Mouse (Mus musculus) layer of hippocampus, adult 9-10 months (tissue): ENCODE results near the gene Pdzd7.

ENCODE experiments used
- DNase-seq: peaks from one replicate; pipeline ENCODE4 v3.0.0; 2022; ENCODE audit warnings: low spot score

The Pdzd7 gene

DNA sequence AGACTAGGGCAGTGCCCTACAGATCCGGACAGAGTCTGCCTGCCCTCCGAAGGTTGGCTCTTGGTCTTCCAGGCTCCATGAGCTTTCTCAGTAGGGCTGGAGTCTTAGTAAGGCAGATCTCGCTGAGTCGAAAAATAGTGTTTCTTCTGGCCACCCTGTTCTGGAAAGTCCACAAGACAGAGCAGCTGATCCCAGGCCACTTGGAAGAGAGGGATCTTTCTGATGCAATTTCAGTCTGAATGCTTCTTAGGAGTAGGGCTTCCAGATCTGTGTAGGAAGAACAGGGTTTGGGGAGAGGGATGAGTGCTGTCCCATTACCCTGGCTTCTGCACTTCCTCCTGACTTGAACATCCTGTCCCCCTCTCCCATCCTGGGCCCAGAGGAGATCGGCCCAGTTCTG, at the start of gene Pdzd7:
TSS of gene Pdzd7 (minus strand) at position 67 of the 400 bp plus-strand sequence.
- no peak for DNase-seq

DNA sequence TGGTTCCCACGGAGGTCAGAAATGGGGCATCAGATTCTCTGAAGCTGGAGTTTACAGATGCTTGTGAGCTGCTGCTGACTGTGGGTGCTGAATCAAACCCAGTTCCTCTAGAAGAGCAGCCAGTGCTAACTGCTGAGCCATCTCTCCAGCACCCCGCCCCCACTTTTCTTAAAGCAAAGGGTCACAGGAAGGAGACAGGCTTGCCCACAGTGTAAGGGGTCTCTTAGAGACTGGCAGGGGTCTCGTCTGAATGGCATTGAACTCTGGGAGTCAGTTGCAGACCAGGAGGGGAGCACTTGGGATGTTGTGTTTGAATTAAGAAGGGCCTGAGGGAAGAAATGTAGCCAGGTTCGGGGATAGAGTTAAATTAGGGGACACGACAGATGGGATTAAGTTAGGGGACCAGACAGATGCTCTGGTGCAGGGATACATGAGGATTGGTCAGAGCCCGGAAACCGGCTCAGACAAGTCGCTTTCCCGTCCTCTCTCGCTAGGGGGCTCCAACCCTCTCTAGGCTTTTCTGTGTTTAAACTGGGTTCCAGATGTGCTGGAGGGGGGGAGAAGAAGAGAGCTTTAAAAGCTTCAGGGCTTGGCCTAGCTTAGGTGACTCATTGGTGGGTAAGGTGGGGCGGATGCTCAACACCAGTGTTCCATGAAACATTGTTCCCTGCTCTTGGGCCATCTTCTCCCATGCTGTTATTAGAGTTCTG, 36.5 kb upstream of the Pdzd7 start:
- DNase-seq, result no peak

DNA sequence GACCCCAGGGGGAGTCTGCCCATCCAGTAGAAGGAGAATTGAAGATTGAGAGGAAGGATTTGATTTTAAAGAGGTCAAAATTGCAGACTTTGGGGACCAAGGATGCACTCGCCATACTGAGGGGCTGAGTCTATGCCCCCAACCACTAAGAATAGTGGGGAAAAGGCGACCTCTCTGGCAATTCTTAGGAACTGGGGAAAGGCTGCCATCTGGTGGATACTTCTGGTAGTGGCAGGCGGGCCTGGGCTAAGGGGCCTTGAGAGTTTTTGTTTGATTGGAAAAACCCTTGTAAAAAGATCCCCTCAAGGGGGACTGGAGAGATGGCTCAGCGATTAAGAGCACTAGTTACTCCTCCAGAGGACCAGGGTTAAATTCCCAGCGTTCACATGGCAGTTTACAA, 35.8 kb upstream of the Pdzd7 start:
- DNase-seq, result no peak

DNA sequence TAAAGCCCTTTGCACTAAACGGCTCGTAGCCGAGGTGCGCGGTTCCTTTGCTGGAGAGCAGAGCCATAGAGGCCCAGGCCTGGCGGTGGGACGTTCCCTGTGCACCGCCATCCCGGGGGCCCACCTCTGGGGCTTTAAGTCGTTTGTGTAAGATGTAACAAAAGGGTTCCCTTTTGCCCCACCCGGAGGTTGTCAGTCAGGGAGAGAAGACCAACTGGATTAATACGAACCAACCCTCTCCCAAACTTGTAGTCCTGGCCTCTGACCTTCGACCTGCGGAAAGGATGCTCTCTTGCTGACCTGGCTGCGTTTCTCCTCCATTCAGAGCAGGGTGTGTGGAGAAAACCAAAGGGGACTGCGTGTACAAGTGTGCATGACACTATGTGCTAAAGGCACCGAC, 35.2 kb upstream of the Pdzd7 start:
- no peak for DNase-seq

DNA sequence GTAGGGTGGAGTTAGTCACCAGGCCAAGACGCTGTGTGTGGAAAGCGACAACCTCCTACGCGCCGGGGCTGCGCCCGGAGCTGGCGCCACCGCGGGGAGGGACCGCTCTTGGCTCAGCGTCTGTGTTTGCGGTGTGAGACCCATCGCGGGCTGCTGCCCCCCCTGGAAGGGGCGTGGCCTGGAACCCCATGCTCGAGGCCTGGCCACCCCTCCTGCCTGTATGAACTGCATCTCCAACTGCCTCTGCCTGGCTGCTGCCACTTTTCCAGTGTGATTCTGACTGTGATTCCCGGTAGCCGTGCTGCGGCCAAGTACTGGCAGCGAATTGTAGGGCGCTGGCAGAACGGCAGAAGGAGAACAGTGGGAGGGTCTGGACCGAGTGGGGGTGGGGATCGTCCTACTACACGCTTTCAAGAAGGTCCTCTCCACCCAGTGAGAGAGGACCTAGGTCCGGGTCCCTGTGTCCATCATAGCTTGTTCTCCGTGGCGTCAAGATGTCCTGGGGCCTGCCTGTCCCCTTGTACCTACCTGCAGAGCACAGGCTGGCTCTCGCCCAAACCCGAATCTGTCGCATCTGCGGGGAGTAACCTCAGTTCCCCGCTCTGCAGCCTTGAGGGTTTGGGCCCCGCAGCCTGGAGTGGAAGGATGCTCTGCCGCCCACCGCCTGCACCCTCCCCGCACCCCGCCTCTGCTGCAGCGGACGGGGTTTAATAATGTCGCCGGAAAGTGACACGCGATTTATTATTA, 34.4 kb upstream of the Pdzd7 start:
- no peak for DNase-seq

DNA sequence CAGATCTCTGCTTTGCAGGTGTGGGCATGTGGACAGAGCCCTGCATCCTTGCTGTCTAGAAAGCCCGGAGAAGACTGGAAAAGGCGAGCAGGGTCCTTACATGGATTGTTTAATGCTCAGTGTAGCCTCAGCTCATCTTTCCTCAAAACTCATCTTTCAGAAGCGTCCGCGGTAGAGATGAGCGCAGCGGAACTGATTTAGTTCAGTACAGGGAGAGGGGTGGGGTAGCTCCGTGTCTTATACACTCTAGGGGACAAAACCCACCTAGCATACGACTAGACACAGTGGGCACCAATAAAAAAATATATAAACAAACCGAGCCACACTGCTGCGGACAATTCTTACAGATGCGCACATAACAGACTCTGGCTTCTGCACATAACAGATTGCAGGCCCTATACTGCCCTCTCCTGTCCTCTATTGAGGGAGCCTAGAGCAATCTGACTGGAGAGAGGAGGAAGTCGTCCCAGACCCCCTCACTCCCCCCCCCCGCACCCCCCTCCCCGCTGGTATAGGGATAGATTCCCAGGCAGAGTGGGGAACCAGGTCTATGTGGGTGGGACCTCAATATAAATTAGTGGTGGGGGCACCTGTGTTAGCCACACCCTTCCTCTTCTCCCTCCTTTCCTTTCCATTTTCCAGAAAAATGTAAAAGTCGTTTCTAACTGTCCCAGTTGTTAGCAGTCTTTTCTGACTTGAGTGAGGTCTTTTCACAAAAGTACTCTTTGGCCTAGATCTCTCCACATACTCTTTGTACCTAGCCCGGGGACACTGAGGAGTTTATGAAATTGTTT, 33.7 kb upstream of the Pdzd7 start:
- no peak for DNase-seq

DNA sequence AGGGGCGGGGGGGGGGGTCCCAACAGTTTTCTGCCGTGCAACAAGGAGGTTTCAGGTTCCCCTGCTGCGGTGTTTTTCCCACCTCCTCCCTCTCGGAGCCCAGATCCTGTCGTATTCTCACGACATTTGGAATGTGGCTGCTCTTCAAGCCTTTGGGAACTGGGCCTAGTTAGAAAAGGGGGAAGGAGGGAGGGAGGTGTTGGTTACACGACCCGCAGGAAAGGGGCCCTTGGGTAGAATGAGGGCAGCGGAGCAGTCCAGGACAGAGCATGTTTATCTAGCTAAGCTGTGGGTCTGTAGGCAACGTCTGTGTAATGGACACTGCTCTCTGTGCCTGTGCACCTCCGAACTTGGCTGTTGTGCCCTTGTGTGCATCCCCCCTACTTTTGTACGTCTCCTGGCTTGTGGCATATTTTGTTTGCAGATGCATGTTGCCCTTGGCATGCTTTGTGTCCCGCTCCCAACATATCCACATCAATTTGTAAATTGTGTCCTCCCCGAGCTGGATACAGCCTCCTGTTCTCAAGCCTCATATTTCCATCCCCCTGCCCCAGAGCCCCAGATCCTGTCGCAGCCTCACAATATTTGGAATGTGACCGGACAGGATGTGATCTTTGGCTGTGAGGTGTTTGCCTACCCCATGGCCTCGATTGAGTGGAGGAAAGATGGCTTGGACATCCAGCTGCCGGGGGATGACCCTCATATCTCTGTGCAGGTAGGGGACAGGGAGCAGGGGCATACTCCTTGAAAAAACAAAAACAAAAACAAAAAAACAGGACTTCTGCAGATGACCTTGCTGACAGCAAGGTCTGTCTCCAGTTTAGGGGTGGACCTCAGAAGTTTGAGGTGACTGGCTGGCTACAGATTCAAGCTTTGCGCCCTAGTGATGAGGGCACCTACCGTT, 32.5 kb upstream of the Pdzd7 start:
- no peak for DNase-seq

DNA sequence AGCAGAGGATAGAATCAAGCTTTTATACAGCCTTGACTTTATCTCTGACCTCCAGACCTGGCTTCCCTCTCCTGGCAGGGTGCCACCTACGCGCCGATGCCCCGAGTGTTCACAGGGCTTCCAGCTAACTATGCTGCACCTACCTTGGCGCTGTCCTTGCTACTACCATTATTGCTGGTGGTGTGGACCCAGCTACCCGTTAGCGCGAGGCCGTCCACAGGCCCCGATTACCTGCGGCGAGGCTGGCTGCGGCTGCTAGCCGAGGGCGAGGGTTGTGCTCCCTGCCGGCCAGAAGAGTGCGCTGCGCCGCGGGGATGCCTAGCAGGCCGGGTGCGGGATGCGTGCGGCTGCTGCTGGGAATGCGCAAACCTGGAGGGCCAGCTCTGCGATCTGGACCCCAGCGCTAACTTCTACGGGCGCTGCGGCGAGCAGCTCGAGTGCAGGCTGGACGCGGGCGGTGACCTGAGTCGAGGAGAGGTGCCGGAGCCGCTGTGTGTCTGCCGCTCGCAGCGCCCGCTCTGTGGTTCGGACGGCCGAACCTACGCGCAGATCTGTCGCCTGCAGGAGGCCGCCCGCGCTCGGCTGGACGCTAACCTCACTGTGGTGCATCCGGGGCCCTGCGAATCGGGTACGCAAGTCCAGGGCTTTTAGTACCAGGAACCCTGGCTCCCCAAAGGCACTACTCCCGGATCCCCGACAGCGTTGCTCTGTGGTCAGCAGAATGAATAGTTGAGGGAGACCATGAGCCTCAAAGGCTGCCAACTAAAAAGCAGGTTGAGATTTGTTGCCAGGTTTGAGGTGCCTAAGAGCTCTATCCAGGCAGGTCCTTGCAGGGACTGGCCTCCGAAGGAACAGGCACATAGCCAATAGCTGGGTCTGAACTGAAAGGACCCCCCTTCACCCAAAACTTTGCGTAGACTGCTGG, 31.3 kb upstream of the Pdzd7 start:
- no peak for DNase-seq

DNA sequence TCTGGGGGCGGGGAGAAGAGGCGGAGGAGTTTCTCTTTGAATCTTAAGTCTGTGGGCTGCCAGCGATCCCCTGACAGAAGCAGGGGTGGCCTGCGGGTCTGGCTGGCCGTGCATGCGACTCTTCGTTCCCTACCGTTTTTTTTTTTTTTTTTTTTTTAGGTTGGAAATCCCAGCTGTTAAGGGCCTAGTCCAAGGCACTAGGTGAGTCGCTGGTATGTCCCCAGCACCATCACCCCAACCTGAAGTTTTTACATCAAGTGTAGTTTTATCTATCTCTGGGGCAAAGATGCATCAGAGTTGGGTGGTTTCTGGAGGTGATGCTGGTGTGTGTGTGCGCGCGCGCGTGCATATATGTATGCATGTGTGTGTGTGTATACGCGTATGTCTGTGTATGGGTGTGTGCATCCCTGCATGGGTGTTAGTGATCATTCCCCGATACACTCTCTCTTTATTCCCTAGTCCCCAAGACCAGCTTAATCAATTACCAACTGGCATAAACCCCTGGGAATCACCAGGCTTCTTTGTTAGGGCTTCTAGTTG, 30.6 kb upstream of the Pdzd7 start:
- no peak for DNase-seq

DNA sequence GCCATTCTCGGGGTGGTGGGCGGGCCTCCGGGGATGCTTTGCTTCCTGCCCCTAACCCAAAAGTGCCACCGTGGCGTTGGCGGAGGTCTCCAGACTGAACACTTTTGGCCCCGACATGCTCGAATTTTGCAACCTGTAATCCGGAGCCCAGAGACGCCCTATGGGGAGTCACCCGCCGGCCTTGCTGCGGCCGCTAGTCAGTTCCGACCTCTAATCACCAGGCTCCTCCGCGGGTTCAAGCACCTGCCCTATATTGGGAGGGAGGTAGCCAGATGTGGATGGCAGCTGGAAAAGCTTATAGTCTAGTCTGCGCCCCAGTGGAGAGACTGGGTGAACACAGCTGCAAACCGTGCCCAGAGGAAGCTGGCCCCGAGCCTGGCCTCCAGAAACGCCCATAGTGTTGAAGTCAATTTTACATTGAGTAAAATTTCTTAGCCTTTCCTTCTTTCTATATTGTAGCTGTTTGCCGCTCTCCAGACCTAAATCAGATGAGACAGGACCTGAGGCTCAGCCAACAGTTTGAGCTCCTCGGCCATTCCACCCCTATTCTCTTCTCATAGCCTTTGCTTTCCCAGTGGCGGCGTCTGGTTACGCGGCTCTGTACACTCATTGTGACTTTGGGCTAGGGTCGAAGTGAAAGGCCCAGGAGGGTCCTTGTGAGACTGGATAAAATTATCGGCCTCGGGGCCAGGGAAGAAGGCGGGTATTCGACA, 30.0 kb upstream of the Pdzd7 start:
- no peak for DNase-seq

DNA sequence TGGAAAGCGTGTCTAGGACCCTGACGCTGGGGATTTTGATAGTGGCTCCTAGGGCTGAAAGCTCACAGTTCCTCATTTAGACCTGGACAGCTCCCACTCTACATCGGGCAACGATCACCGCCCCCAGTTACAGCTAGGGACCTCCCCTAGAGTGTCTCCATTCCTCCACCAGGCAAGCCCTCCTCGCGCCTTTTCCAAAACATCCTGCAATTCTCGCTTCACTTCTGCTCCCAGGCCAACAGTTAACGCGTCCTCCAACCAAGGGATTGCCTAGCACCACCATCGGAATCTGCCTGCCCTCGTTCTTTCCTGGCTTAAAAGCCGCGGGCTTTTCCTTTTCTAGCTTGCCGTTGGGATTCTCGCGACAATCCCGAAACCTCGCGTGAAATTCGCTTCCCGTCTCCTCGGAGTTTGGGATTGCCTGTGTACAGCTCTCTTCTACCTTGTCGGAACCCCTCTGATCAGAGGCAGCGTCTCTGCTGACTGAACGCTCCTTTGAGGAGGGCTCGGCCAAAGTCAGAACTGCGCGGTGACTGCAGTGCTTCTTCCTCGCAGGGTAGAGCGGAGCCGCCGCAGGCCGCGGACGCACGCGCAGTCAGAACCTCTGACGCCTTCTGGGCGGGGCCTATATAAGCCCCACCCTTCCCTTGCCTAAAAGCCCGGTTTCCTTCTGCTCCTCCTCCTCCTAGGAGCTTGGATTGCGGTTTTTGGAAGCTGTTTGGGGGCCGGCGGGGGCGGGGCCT, 29.2 kb upstream of the Pdzd7 start, which contains the start of gene Kazald1:
TSS of gene Kazald1 (plus strand) at position 662 of the 743 bp plus-strand sequence.
- DNase-seq, result peak; percentile 85

DNA sequence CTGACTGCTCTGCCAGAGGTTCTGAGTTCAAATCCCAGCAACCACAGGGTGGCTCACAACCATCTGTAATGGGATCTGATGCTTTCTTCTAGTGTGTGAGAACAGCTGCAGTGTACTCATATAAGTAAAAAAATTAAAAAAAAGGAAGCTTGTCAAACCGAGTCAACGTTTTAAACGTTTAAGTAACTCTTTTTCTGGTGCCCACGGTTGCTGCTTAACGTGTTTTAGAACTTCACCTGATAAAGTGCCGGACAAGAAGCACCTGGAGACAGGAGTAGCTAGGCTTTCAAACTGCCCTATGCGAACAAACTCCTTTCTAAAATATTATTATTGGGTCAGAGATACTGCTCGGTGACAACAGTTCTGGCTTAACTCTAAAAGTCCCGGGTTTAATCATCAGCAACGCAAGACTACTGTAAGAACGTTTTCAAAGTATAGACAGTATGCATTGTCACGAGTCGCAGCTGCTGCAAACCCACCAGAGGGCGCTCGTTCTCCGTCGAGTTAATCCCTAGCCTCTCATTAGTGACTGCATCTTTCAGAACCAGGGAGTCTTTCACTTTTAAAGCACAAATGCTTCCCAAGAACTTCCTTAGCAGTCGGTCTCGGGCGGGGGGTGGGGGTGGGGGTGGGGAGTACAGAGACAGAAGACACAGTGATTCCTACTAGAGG, 28.5 kb upstream of the Pdzd7 start:
- DNase-seq, result no peak

DNA sequence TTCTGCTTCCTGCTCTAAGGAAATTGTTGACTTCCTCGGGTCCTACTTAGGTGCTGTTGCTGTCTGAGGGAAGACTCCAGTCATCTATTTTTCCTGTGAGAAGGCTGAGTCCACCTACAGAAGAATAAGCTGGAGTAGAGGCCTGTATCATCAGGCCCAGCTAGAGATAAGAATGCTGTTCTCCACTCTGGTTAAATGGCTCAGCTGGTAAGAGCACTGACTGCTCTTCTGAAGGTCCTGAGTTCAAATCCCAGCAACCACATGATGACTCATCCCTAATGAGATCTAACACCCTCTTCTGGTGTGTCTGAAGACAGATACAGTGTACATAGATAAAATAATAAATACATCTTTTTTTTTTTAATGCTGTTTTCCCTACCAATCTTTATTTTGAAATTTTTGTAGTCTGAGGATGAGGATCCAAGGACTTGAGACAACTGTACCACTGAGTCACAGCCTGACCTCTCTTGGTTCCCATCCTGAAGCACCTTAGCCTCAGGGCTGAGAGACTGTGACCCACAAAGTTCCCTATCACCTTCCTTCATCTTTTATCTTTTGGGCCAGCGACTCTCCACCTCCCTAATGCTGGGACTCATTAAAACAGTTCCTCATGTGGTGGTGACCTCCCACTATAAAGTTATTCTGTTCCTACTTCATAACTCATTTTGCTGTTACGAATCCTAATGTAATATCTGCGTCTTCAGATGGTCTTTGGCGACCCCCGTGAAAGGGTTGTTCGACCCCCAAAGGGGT, 22.4 kb upstream of the Pdzd7 start:
- DNase-seq, result no peak

DNA sequence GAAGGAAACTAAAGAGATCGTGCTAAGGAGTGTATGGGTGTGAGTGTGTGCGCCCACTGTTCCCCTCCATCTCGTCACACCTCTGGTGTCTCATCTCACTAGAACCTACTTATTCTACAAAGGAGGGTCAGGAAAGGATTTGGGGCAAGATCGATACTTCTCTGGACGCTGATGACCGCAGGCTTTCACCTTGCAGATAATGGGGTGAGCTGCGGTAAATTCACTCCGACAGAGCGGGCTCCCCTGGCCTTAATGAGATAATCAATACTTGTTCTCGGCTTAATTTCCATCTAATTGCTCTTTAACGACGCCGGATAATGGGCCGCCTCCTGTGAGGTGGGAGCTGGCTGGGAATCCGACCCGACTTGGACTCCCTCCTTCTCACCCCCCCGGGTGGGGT, 21.7 kb upstream of the Pdzd7 start:
- no peak for DNase-seq

DNA sequence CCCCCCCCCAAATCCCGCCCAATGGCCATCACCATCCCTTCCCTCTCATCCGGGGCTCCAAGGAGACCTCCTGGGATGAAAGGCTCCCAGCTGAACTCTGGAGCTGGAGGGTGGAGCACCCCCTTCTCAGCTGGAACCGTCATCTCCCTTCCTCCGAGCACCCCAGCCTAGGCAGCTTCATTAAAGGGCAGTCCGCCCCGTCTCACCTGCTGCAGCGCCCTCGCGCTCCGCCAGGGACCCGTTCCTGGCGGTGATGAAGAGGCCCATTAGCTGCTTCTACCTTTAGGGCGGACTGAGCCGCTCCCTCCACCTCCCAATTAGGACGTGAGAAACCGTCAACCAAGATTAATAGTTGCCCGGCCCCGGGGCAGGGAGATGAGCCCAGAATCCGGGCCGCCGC, 19.7 kb upstream of the Pdzd7 start:
- no peak for DNase-seq

DNA sequence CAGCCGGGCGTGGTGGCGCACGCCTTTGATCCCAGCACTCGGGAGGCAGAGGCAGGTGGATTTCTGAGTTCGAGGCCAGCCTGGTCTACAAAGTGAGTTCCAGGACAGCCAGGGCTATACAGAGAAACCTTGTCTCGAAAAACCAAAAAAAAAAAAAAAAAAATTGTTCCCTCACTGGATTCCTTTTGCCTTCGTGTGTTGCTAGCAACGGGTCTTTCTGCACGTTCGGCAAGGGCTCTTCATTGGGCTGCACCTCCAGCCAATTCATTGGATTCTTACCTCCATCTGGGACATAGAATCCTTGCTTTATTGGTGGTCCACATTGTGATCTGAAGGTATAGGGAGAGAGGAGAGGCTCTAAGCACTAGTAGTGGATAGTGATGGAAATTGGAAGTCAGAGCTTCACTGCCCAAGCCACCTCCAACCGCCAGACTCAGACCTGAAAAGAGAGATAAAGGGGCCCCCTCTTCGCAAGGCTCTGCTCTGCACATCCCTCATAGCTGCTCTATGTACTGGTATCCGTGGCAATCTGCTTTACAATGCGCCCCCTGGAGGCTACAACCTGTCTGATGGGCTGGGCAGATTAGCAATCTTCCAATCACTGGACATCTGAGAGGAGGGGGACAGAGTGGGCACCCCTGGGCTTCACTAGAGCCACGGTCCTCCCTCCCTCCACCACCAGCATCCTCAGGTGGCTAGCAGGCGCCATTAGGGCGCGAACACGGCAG, 18.2 kb upstream of the Pdzd7 start:
- DNase-seq, result no peak

DNA sequence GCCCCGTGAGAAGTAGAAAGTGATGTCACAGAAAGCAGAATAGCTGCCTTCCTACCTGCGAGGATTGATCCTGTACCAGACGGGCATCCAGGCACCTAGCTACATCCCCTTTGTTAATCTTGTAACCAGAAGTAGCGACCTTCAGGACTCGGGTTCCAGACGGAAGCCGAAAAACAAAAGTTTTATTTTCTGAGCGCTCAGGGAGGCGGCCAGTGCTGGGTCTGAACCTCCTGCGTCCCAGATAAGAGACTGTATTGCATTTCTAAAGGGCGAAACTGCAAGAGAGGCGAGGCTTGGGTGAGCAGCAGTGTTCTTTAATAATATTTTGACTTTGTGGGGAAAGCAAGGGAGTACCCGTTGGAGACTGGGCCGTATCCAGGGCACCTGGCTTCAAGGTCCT, 13.3 kb upstream of the Pdzd7 start:
- no peak for DNase-seq
